Mouse (Mus musculus) limb, embryonic 11.5 days (tissue): ENCODE measurements around the gene Marc2. TPM values are rescaled to one million over a fixed set of nuclear protein-coding genes. Genes with fewer than 3 reads are reported as not detected.

Source experiments
- ATAC-seq: fragments of 200-750 bp; cut with Nextera tagmentation; 2 replicates; pipeline ENCODE4 v1.8.0; 2017; ENCODE audit warnings: low read depth; ENCODE audit not compliant: insufficient number of reproducible peaks, low FRiP score, low TSS enrichment
- DNase-seq: peaks from one replicate; pipeline ENCODE4 v3.0.0-alpha.2; 2015; ENCODE audit warnings: low spot score
- H3K27ac ChIP-seq: fragments of 300-500 bp; sonication (generic); replicated peaks from 2 replicates; pipeline ENCODE4 v1.5.1; 2014; ENCODE audit warnings: low read depth, mild to moderate bottlenecking, low read length
- H3K27me3 ChIP-seq: fragments of 300-500 bp; sonication (generic); 2 replicates; pipeline ENCODE4 v1.6.1; 2014; ENCODE audit warnings: mild to moderate bottlenecking, low read length, mixed read lengths; ENCODE audit not compliant: control insufficient read depth, insufficient read depth
- H3K36me3 ChIP-seq: fragments of 300-500 bp; sonication (generic); 2 replicates; pipeline ENCODE4 v1.6.1; 2014; ENCODE audit warnings: mild to moderate bottlenecking, low read length, moderate library complexity, mixed read lengths; ENCODE audit not compliant: control insufficient read depth, insufficient read depth
- H3K4me1 ChIP-seq: fragments of 300-500 bp; sonication (generic); 2 replicates; pipeline ENCODE4 v1.6.1; 2014; ENCODE audit warnings: low read length, mixed read lengths; ENCODE audit not compliant: control insufficient read depth, insufficient read depth
- H3K4me2 ChIP-seq: fragments of 300-500 bp; sonication (generic); 2 replicates; pipeline ENCODE4 v1.6.1; 2014; ENCODE audit warnings: low read depth, mild to moderate bottlenecking, moderate library complexity; ENCODE audit not compliant: severe bottlenecking
- H3K4me3 ChIP-seq: fragments of 300-500 bp; sonication (generic); 2 replicates; pipeline ENCODE4 v1.5.1; 2014; ENCODE audit warnings: low read depth, low read length
- H3K9ac ChIP-seq: fragments of 300-500 bp; sonication (generic); 2 replicates; pipeline ENCODE4 v1.6.1; 2014; ENCODE audit warnings: mild to moderate bottlenecking, low read length
- H3K9me3 ChIP-seq: fragments of 300-500 bp; sonication (generic); 2 replicates; pipeline ENCODE4 v1.6.1; 2016; ENCODE audit warnings: low read length; ENCODE audit not compliant: control insufficient read depth
- WGBS: fragments of 180-500 bp; shearing (Covaris S2); extraction: QIAGEN DNeasy Blood & Tissue Kit; methylation state at CpG from one replicate; pipeline ENCODE4 v1.1.7; 2014; 5-methylcytosine and 5-hydroxymethylcytosine counted together
- microRNA counts: library from miRNA; unstranded; fragments of <30 nt; microRNA quantifications from one replicate; lab custom pipeline; 2016
- microRNA-seq: library from miRNA; unstranded; fragments of <30 nt; microRNA quantifications from one replicate; pipeline ENCODE4, GENCODE M21; 2016
- polyA plus RNA-seq: library from polyadenylated mRNA; unstranded; fragments of >200 nt; fragmentation: Nextera tagmentation; extraction: Ambion mirVana; gene quantifications from 2 replicates; pipeline ENCODE4 v1.2.1, GENCODE M21; 2014

The Marc2 gene
- polyA plus RNA-seq, 1 experiment from 2014 or later = 110 TPM

DNA sequence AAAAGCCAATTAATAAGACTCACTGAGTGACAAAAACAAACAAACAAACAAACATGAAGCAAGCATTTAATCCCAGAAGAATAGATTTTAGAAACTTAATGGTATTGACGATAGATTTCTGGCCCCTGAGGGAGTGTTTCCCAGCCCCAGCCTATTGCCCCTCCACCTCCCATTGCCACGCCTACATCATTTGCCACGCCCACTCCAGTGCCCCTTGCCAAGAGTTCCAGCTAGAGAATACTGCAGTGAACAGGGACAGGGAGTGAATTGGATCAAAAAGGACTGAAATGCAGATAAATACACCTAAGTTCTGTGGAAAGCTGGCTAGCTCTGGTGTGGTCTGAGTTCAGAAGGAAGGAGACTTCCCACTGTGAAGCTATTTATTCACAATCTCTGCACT, 82.4 kb downstream of the Marc2 start:
- no peaks in the 10 kb centered on the region for H3K9me3 ChIP-seq
- ATAC-seq = no peak
- H3K27ac ChIP-seq = no peak overlapping the region
- no peak overlapping the region for H3K4me3 ChIP-seq
- no peaks in the 10 kb centered on the region for H3K36me3 ChIP-seq
- WGBS = 46% methylated on average over 3 of the region's 3 CpGs
- no peak overlapping the region for H3K4me2 ChIP-seq
- H3K9ac ChIP-seq = no peak overlapping the region
- no peaks in the 10 kb centered on the region for H3K27me3 ChIP-seq
- H3K4me1 ChIP-seq = no peaks in the 10 kb centered on the region
- no peak for DNase-seq

MicroRNA genes within 50 kb of the gene (microRNA counts, 519-probe panel; counts per million panel counts)
- 4,395 counts per million, percentile 67 among the panel's probes with 10 or more counts for microRNA mmu-miR-1981 (lab: Ali Mortazavi, UCI)

Small RNAs within 50 kb of the gene (microRNA-seq; reads per million reads assigned to microRNA genes)
- 90.9 reads per million, percentile 47 among the genes with 10 or more reads in this experiment for gene Mir1981

Other genes with a start within 250 kb of the Marc2 start
- 10.5 and 12.8 TPM in 2 replicates for gene Hlx, start 113.8 kb downstream of the Marc2 start, polyA plus RNA-seq
- gene Marc1, start 35.1 kb downstream of the Marc2 start, polyA plus RNA-seq = not detected in 2 replicates
- 0.62 and 0.99 TPM in 2 replicates for gene C130074G19Rik, start 36.8 kb upstream of the Marc2 start, polyA plus RNA-seq
- gene Mark1, start 153.1 kb upstream of the Marc2 start, polyA plus RNA-seq = 2.7 and 3.2 TPM in 2 replicates